Mouse (Mus musculus) MEL (cell line): Measurements from ENCODE around the gene Zfpl1. TPM values are rescaled to one million over a fixed set of nuclear protein-coding genes. Genes with fewer than 3 reads are reported as not detected.
A peak's percentile ranks its signal among the peaks of the same experiment; 100 is the strongest.

Experiments
- DNase-seq: peaks from one replicate; pipeline ENCODE4 v3.0.0; 2011; ENCODE audit warnings: low read depth, low spot score
- H3K27ac ChIP-seq: 2 replicates; pipeline ENCODE4 v1.5.1; 2012; ENCODE audit warnings: low read depth, mild to moderate bottlenecking, control low read depth, low read length, moderate library complexity; ENCODE audit not compliant: control insufficient read depth
- H3K27me3 ChIP-seq, 2 experiments: fragments of 150-350 bp in 1 of 2; sonication (generic) in 1 of 2; 2 replicates each; pipeline ENCODE4 v1.6.1; 2012; ENCODE audit warnings: low read length in 2 of 2, mild to moderate bottlenecking in 2 of 2, improper control_type of control experiment in 1 of 2, moderate library complexity in 1 of 2; ENCODE audit not compliant: insufficient read depth in 2 of 2, control insufficient read depth in 1 of 2
- H3K36me3 ChIP-seq, 2 experiments: 2 replicates each; pipeline ENCODE4 v1.6.1; 2012 to 2014; ENCODE audit warnings: low read length in 2 of 2, improper control_type of control experiment in 1 of 2, inconsistent platforms in 1 of 2, mild to moderate bottlenecking in 1 of 2; ENCODE audit not compliant: insufficient read depth in 2 of 2, control insufficient read depth in 1 of 2
- H3K4me1 ChIP-seq, 2 experiments: fragments of 150-350 bp in 1 of 2; sonication (generic) in 1 of 2; 2 replicates each; pipeline ENCODE4 v1.6.1; 2012; ENCODE audit warnings: low read length in 2 of 2, improper control_type of control experiment in 1 of 2, mild to moderate bottlenecking in 1 of 2; ENCODE audit not compliant: insufficient read depth in 2 of 2, control insufficient read depth in 1 of 2
- H3K4me3 ChIP-seq, 2 experiments: fragments of 150-350 bp in 1 of 2; sonication (generic) in 1 of 2; 2 replicates each; pipeline ENCODE4 v1.5.1; 2012; ENCODE audit warnings: low read depth in 2 of 2, low read length in 2 of 2, mild to moderate bottlenecking in 2 of 2, moderate library complexity in 2 of 2, control low read depth in 1 of 2, improper control_type of control experiment in 1 of 2; ENCODE audit not compliant: control insufficient read depth in 1 of 2, insufficient read depth in 1 of 2
- H3K79me2 ChIP-seq: 2 replicates; pipeline ENCODE4 v1.6.1; 2012; ENCODE audit warnings: mild to moderate bottlenecking, low read length, moderate library complexity; ENCODE audit not compliant: control insufficient read depth, poor library complexity, insufficient read depth
- H3K9ac ChIP-seq: 2 replicates; pipeline ENCODE4 v1.6.1; 2012; ENCODE audit warnings: low read depth, mild to moderate bottlenecking, control low read depth, low read length, moderate library complexity; ENCODE audit not compliant: control insufficient read depth, poor library complexity, severe bottlenecking
- H3K9me3 ChIP-seq: fragments of 150-350 bp; sonication (generic); replicated peaks from 2 replicates; pipeline ENCODE4 v1.6.1; 2012; ENCODE audit warnings: mild to moderate bottlenecking, low read length, improper control_type of control experiment, moderate library complexity; ENCODE audit not compliant: insufficient read depth
- BHLHE40 ChIP-seq: IDR thresholded peaks from 2 replicates; pipeline ENCODE4 v1.6.1; 2012; ENCODE audit warnings: low read depth, mild to moderate bottlenecking, inconsistent platforms, low read length, improper control_type of control experiment, borderline replicate concordance
- CHD1 ChIP-seq: IDR thresholded peaks from 2 replicates; pipeline ENCODE4 v1.6.1; 2012; ENCODE audit warnings: low read depth, mild to moderate bottlenecking, inconsistent platforms, low read length, improper control_type of control experiment
- ELF1 ChIP-seq: IDR thresholded peaks from 2 replicates; pipeline ENCODE4 v1.6.1; 2014; ENCODE audit warnings: low read depth, mild to moderate bottlenecking, inconsistent platforms, low read length, improper control_type of control experiment, moderate library complexity
- ETS1 ChIP-seq: IDR thresholded peaks from 2 replicates; pipeline ENCODE4 v1.6.1; 2012; ENCODE audit warnings: low read depth, mild to moderate bottlenecking, inconsistent platforms, low read length, improper control_type of control experiment, moderate library complexity
- GABPA ChIP-seq: IDR thresholded peaks from 2 replicates; pipeline ENCODE4 v1.6.1; 2012; ENCODE audit warnings: low read depth, mild to moderate bottlenecking, inconsistent platforms, low read length, improper control_type of control experiment, moderate library complexity
- HCFC1 ChIP-seq: IDR thresholded peaks from 2 replicates; pipeline ENCODE4 v1.6.1; 2012; ENCODE audit warnings: low read depth, mild to moderate bottlenecking, inconsistent platforms, low read length, improper control_type of control experiment, moderate library complexity
- JUND ChIP-seq: IDR thresholded peaks from 2 replicates; pipeline ENCODE4 v1.6.1; 2011; ENCODE audit warnings: low read depth, mild to moderate bottlenecking, improper control_type of control experiment, low read length
- MAFK ChIP-seq: IDR thresholded peaks from 2 replicates; pipeline ENCODE4 v1.6.1; 2011; ENCODE audit warnings: low read depth, mild to moderate bottlenecking, low read length, improper control_type of control experiment, borderline replicate concordance
- MAX ChIP-seq: IDR thresholded peaks from 2 replicates; pipeline ENCODE4 v1.6.1; 2011; ENCODE audit warnings: low read length, improper control_type of control experiment
- MEF2A ChIP-seq: IDR thresholded peaks from 2 replicates; pipeline ENCODE4 v1.6.1; 2014; ENCODE audit warnings: low read depth, mild to moderate bottlenecking, inconsistent platforms, low read length, improper control_type of control experiment; ENCODE audit not compliant: poor library complexity, insufficient replicate concordance, severe bottlenecking; ENCODE audit errors: extremely low read depth
- MXI1 ChIP-seq: IDR thresholded peaks from 2 replicates; pipeline ENCODE4 v1.6.1; 2011; ENCODE audit warnings: mild to moderate bottlenecking, low read depth, low read length, improper control_type of control experiment
- MYC ChIP-seq: IDR thresholded peaks from 2 replicates; pipeline ENCODE4 v1.6.1; 2011; ENCODE audit warnings: low read depth, mild to moderate bottlenecking, low read length, improper control_type of control experiment, moderate library complexity
- NELFE ChIP-seq: IDR thresholded peaks from 2 replicates; pipeline ENCODE4 v1.6.1; 2011; ENCODE audit warnings: low read depth, low read length, improper control_type of control experiment
- POLR2A ChIP-seq, 2 experiments: IDR thresholded peaks; 2 replicates each; pipeline ENCODE4 v1.6.1; 2011 to 2012; ENCODE audit warnings: low read length in 2 of 2, mild to moderate bottlenecking in 2 of 2, control low read depth in 1 of 2, improper control_type of control experiment in 1 of 2, low read depth in 1 of 2, moderate library complexity in 1 of 2; ENCODE audit not compliant: control insufficient read depth in 1 of 2, insufficient read depth in 1 of 2, poor library complexity in 1 of 2
- POLR2AphosphoS5 ChIP-seq: IDR thresholded peaks from 2 replicates; pipeline ENCODE4 v1.6.1; 2012; ENCODE audit warnings: low read depth, borderline replicate concordance, mild to moderate bottlenecking, inconsistent platforms, low read length, moderate library complexity, mixed read lengths
- RAD21 ChIP-seq: IDR thresholded peaks from 2 replicates; pipeline ENCODE4 v1.6.1; 2011; ENCODE audit warnings: mild to moderate bottlenecking, low read depth, low read length, improper control_type of control experiment
- RCOR1 ChIP-seq: IDR thresholded peaks from 2 replicates; pipeline ENCODE4 v1.6.1; 2012; ENCODE audit warnings: low read depth, mild to moderate bottlenecking, inconsistent platforms, low read length, improper control_type of control experiment
- UBTF ChIP-seq: IDR thresholded peaks from 2 replicates; pipeline ENCODE4 v1.6.1; 2012; ENCODE audit warnings: low read depth, mild to moderate bottlenecking, inconsistent platforms, low read length, improper control_type of control experiment, moderate library complexity, borderline replicate concordance; ENCODE audit not compliant: insufficient read depth
- USF1 ChIP-seq: IDR thresholded peaks from 2 replicates; pipeline ENCODE4 v1.6.1; 2014; ENCODE audit warnings: low read depth, mild to moderate bottlenecking, inconsistent platforms, low read length, improper control_type of control experiment, moderate library complexity
- ZC3H11A ChIP-seq: IDR thresholded peaks from 2 replicates; pipeline ENCODE4 v1.6.1; 2012; ENCODE audit warnings: low read depth, mild to moderate bottlenecking, inconsistent platforms, low read length, improper control_type of control experiment
- ZKSCAN1 ChIP-seq: IDR thresholded peaks from 2 replicates; pipeline ENCODE4 v1.6.1; 2012; ENCODE audit warnings: low read depth, mild to moderate bottlenecking, inconsistent platforms, low read length, improper control_type of control experiment, moderate library complexity
- ZMIZ1 ChIP-seq: IDR thresholded peaks from 2 replicates; pipeline ENCODE4 v1.6.1; 2012; ENCODE audit warnings: low read depth, mild to moderate bottlenecking, inconsistent platforms, low read length, improper control_type of control experiment, moderate library complexity
- ZNF384 ChIP-seq: IDR thresholded peaks from 2 replicates; pipeline ENCODE4 v1.6.1; 2012; ENCODE audit warnings: low read depth, mild to moderate bottlenecking, inconsistent platforms, low read length, improper control_type of control experiment
- polyA plus RNA-seq, 2 experiments: library from polyadenylated mRNA; stranded (reverse) in 1 of 2; unstranded in 1 of 2; fragments of >175 nt in 1 of 2; fragments of >200 nt in 1 of 2; gene quantifications; 2 replicates each; pipeline versions ENCODE4 v1.2.1 to v1.2.4; 2012; ENCODE audit warnings: low replicate concordance in 2 of 2, low read depth in 1 of 2; ENCODE audit not compliant: insufficient read length in 2 of 2, insufficient read depth in 1 of 2, missing spikeins in 1 of 2
- total RNA-seq: library from RNA; depleted of rRNA; stranded (reverse); fragments of 300-350 nt; gene quantifications from 2 replicates; pipeline ENCODE4 v1.2.3, GENCODE M21; 2012

Gene Zfpl1
- total and polyA plus RNA-seq, 3 experiments, result 40.1 to 56.4 TPM; not detected in 1

DNA sequence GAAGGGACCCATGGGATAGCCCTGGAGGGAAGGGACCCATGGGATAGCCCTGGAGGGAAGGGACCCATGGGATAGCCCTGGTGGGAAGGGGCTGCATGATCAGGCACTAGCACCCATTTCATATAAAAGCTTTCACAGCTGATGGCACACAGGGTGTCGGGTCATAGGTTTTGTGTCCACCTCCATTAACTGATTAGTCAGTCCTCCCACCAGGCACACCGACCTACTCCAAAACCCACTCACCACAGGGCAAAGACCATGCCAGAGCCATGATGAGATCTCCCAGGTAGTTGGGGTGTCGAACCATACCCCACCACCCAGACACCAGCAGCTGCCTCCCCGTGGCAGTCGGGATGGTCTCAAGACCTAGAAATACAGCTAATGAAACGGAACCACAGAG lies 21.7 kb downstream of the Zfpl1 start:
- Histone ChIP-seq H3K27ac (no peak overlapping the region), H3K9me3 (no peaks in the 10 kb centered on the region), H3K4me1 (peaks cover 0 to 17% of the 10 kb centered on the region in 2 experiments; a peak in 3 of 4 replicates), H3K27me3 (no peaks in the 10 kb centered on the region), H3K4me3 (no peak overlapping the region), H3K9ac (no peak overlapping the region), H3K79me2 (peaks cover 27% of the 10 kb centered on the region), H3K36me3 (peaks cover 3 to 12% of the 10 kb centered on the region in 2 experiments; a peak in 3 of 4 replicates)
- DNase-seq, result no peak
- TF ChIP-seq MXI1, result no peak
- TF ChIP-seq RAD21, result no peak
- TF ChIP-seq MAFK, result no peak
- TF ChIP-seq GABPA, result no peak
- TF ChIP-seq ETS1, result no peak

DNA sequence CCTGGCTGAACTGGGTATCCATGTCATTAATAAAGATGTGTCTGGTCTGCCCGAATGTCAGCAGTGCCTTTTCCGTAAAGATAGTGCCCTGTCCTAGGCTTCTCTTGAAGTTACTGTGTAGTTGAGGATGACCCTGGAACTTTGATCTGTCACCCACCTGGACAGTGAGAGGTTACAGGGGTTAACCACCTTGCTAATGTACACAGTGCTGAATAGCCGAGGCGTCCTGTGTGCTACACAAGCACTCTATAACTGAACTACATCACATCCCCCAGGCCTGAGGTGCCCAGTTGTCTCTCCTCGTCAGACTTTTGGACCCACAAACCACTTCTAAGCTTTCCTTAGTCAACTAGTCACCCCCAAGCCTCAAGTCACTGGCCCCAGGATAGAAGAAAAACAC lies 22.3 kb downstream of the Zfpl1 start:
- Histone ChIP-seq H3K9me3 (no peaks in the 10 kb centered on the region), H3K27me3 (no peaks in the 10 kb centered on the region), H3K27ac (no peak overlapping the region), H3K79me2 (peaks cover 32% of the 10 kb centered on the region), H3K9ac (peak overlapping the region; percentile 93), H3K36me3 (peaks cover 3 to 12% of the 10 kb centered on the region in 2 experiments; a peak in 3 of 4 replicates), H3K4me1 (peaks cover 0 to 15% of the 10 kb centered on the region in 2 experiments; a peak in 2 of 4 replicates), H3K4me3 (peak overlapping the region; percentile 73 to 83)
- DNase-seq, result peak; percentile 20
- TF ChIP-seq USF1, result no peak

DNA sequence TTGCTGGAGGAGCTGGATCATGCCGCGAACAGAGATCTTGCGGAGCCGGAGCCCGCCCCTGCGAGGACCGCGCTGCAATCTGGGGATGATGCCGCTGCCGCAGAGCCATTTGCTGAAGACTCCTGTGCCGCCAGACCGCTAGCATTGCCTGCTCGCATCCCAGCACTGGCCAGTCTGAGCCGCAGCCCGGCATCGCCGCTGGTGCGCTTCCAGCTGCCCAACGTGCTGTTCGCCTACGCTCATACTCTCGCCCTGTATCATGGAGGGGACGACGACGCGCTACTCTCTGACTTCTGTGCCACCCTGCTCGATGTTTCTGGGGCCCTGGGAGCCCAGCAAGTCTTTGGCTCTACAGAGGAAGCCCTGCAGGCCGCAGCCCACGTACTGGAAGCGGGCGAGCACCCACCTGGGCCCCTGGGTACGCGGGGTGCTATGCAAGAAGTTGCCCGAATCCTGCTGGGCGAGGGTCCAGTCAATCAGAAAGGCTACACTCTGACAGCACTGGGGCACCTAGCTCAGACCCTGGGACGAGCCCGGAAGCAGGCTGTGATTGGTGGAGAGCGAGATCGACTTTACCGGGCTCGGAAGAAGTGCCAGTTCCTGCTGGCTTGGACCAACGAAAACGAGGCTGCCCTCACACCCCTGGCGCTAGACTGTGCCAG lies 23.0 kb downstream of the Zfpl1 start:
- Histone ChIP-seq H3K4me1 (peaks cover 0 to 14% of the 10 kb centered on the region in 2 experiments; a peak in 2 of 4 replicates), H3K27me3 (no peaks in the 10 kb centered on the region), H3K36me3 (peaks cover 3 to 13% of the 10 kb centered on the region in 2 experiments; a peak in 3 of 4 replicates), H3K9ac (peak overlapping the region; percentile 93), H3K9me3 (no peaks in the 10 kb centered on the region), H3K79me2 (peaks cover 39% of the 10 kb centered on the region), H3K4me3 (peak overlapping the region; percentile 73 to 83), H3K27ac (peak overlapping the region; percentile 89)
- DNase-seq, result peak; percentile 79
- no peak for TF ChIP-seq UBTF
- no peak for TF ChIP-seq RAD21
- TF ChIP-seq HCFC1, result no peak
- no peak for TF ChIP-seq RCOR1
- TF ChIP-seq MEF2A, result no peak
- TF ChIP-seq POLR2AphosphoS5, result no peak; the same call in 1 of the 2 replicates
- no peak for TF ChIP-seq MYC
- TF ChIP-seq MAX, result 0 out of 2 replicates have a peak, but pooled peaks have one; percentile 13
- TF ChIP-seq BHLHE40, result no peak
- peak; percentile 46 for TF ChIP-seq NELFE
- TF ChIP-seq ZNF384, result no peak
- no peak for TF ChIP-seq GABPA
- TF ChIP-seq ZMIZ1, result no peak
- no peak for TF ChIP-seq JUND
- no peak for TF ChIP-seq ZC3H11A
- no peak for TF ChIP-seq ZKSCAN1
- peak; percentile 20 to 52; a peak in 1 of 4 replicates for TF ChIP-seq POLR2A (IDR thresholded peaks at IDR 0.05; ENCODE audit: control insufficient read depth in 1 of 2, insufficient read depth in 1 of 2, low read depth in 1 of 2, low read length in 2 of 2, poor library complexity in 1 of 2)
- no peak for TF ChIP-seq CHD1
- peak; percentile 77 for TF ChIP-seq ELF1
